Mouse (Mus musculus) neural tube, embryonic 15.5 days (tissue): ENCODE measurements around the gene Cand1. TPM values are rescaled to one million over a fixed set of nuclear protein-coding genes. Genes with fewer than 3 reads are reported as not detected.

ENCODE experiments used
- ATAC-seq: fragments of 200-750 bp; cut with Nextera tagmentation; 2 replicates; pipeline ENCODE4 v1.8.0; 2017; ENCODE audit warnings: mild to moderate bottlenecking, moderate TSS enrichment, moderate library complexity; ENCODE audit not compliant: low FRiP score
- H3K27ac ChIP-seq: fragments of 300-500 bp; sonication (generic); replicated peaks from 2 replicates; pipeline ENCODE4 v1.5.1; 2015; ENCODE audit warnings: mild to moderate bottlenecking, inconsistent platforms
- H3K27me3 ChIP-seq: fragments of 300-500 bp; sonication (generic); replicated peaks from 2 replicates; pipeline ENCODE4 v1.6.1; 2015; ENCODE audit warnings: inconsistent platforms
- H3K36me3 ChIP-seq: fragments of 300-500 bp; sonication (generic); 2 replicates; pipeline ENCODE4 v1.6.1; 2015; ENCODE audit warnings: inconsistent platforms
- H3K4me1 ChIP-seq: fragments of 300-500 bp; sonication (generic); 2 replicates; pipeline ENCODE4 v1.6.1; 2015; ENCODE audit warnings: inconsistent platforms
- H3K4me2 ChIP-seq: fragments of 300-500 bp; sonication (generic); 2 replicates; pipeline ENCODE4 v1.6.1; 2015; ENCODE audit warnings: inconsistent platforms, mild to moderate bottlenecking, moderate library complexity
- H3K4me3 ChIP-seq: fragments of 300-500 bp; sonication (generic); replicated peaks from 2 replicates; pipeline ENCODE4 v1.5.1; 2015; ENCODE audit warnings: mild to moderate bottlenecking, inconsistent platforms
- H3K9ac ChIP-seq: fragments of 300-500 bp; sonication (generic); replicated peaks from 2 replicates; pipeline ENCODE4 v1.6.1; 2015; ENCODE audit warnings: mild to moderate bottlenecking, inconsistent platforms
- H3K9me3 ChIP-seq: fragments of 300-500 bp; sonication (generic); replicated peaks from 2 replicates; pipeline ENCODE4 v1.6.1; 2016; ENCODE audit warnings: inconsistent platforms
- WGBS: fragments of 180-500 bp; shearing (Covaris S2); methylation state at CpG from one replicate; pipeline ENCODE4 v1.1.7; 2015; ENCODE audit warnings: mixed read lengths; 5-methylcytosine and 5-hydroxymethylcytosine counted together
- polyA plus RNA-seq: library from polyadenylated mRNA; unstranded; fragments of >200 nt; fragmentation: Nextera tagmentation; extraction: Ambion mirVana; gene quantifications from 2 replicates; pipeline ENCODE4 v1.2.1, GENCODE M21; 2015

Cand1 gene
- polyA plus RNA-seq, 1 experiment from 2014 or later, result 43.1 TPM

DNA sequence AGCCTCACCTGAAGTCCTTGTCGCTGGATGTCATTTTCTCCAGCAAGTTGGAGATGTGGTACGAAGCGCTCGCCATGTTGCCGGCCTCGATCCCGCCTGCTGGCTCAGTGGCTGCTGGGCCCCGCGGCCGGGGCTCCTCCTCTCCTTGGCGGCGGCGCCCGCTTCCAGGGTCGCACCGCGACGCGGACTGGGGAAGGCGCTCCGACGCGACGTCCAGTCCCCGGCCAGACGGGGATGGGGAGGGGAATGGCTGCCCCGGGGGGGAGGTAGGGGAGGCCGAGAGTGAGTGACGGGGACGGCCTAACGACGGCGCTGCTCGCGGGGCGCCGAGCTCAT, 254 bp downstream of the Cand1 start:
- Histone ChIP-seq H3K4me1 (peaks cover 21% of the 10 kb centered on the region), H3K4me3 (peak overlapping the region; percentile 89), H3K36me3 (peaks cover 4% of the 10 kb centered on the region; the same call in 1 of the 2 replicates), H3K9ac (peak overlapping the region; percentile 96), H3K9me3 (no peaks in the 10 kb centered on the region), H3K27me3 (no peaks in the 10 kb centered on the region), H3K4me2 (peak overlapping the region; percentile 71), H3K27ac (peak overlapping the region; percentile 95)
- ATAC-seq, result peak; percentile 66; the same call in 1 of the 2 replicates
- under 1% methylated on average over 37 of the region's 37 CpGs for WGBS

DNA sequence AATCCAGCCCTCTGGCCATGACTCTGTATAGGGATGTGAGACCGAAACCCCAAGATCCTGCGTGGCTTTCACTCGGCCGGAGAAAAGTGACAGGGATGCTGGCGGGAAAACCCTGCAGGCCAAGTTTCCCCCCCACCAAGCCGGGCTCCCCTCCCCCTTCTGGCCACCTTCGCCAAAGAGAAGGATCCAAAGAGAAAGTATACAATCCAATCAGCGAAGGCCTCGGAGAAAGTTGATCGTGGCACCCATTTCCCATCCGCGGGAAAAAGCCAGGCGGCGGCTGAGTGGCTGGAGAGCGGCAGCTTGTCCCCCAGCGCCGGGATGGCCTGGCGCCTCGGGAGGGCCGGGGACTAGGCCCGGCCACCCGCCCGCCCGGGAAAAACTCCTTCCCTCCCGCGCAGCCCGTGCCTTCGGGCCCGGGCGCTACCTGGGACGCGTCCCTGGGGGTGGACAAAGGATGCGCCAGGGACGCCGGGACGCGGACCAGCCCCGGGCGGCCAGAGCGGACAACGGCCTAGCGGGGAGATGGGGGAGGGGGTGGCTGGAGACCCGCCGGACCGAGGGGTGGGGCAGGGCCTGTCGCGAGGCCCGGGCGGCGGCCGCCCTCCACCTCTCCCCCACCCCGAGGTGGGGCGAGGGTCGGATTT, 747 bp downstream of the Cand1 start:
- Histone ChIP-seq H3K4me3 (peak overlapping the region; percentile 89), H3K27me3 (no peaks in the 10 kb centered on the region), H3K27ac (peak overlapping the region; percentile 95), H3K4me2 (peak overlapping the region; percentile 71), H3K9me3 (no peaks in the 10 kb centered on the region), H3K36me3 (peaks cover 4% of the 10 kb centered on the region; the same call in 1 of the 2 replicates), H3K9ac (peak overlapping the region; percentile 96), H3K4me1 (peaks cover 21% of the 10 kb centered on the region)
- under 1% methylated on average over 52 of the region's 54 CpGs for WGBS
- peak; percentile 19 for ATAC-seq

DNA sequence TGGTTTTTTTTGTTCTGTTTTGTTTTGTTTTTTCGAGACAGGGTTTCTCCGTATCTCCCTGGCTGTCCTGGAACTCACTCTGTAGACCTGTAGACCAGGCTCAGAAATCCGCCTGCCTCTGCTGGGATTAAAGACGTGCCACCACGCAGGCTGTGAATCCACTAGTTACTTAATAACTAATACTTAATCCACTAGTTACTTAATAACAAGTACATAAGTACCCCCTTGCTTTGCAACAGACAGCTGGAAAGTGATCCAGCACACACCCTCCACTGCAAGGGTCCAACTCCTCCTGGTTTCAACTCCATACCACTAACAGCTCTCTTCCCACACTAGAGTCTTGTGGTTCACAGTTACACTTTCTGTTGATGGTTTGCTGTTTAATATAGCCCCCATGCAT, 8.3 kb downstream of the Cand1 start:
- H3K4me3 ChIP-seq, result no peak overlapping the region
- WGBS, result 87% methylated on average over 5 of the region's 5 CpGs
- no peak overlapping the region for H3K4me2 ChIP-seq
- no peak overlapping the region for H3K27ac ChIP-seq
- no peaks in the 10 kb centered on the region for H3K27me3 ChIP-seq
- no peak for ATAC-seq
- H3K36me3 ChIP-seq, result peaks cover 4% of the 10 kb centered on the region; the same call in 1 of the 2 replicates
- no peaks in the 10 kb centered on the region for H3K9me3 ChIP-seq
- H3K9ac ChIP-seq, result no peak overlapping the region
- peaks cover 22% of the 10 kb centered on the region for H3K4me1 ChIP-seq

GRCm38 (mm10) chr10:119230703-119231102, 9.2 kb downstream of the Cand1 start:
- Histone ChIP-seq H3K4me1 (peaks cover 22% of the 10 kb centered on the region), H3K27ac (no peak overlapping the region), H3K36me3 (peaks cover 10% of the 10 kb centered on the region), H3K4me2 (no peak overlapping the region), H3K27me3 (no peaks in the 10 kb centered on the region), H3K9me3 (no peaks in the 10 kb centered on the region), H3K4me3 (no peak overlapping the region), H3K9ac (no peak overlapping the region)
- WGBS, result 74% methylated on average over 4 of the region's 4 CpGs
- ATAC-seq, result no peak

DNA sequence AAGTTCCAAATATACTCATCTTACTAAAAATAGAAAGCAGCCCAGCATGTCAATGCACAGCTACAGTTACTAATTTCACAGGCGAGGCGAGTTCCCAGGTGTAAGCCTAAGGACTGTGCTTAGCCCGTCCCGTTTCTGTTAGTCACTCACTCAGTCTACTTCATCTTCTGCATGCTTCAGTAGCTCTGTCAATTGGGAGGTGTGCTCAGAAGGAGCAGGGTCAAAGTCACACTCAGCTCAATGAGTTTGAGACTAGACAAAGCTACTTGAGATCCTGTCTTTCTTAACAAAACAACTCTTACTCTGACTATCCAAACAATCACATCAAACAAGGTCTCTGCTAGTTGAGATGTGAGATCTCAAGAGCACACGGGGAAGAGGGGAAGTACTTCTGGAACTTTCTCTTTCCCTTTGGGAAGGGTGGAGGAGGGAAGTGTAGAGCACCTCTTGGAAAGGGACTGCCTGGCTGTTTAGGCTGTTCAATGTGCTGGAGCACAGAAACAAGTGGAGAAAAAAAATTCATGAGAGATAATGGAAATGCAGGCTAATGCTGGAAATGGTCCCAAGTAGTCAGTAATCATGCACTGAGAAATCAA, 9.7 kb downstream of the Cand1 start:
- 74% methylated on average over 5 of the region's 5 CpGs for WGBS
- Histone ChIP-seq H3K4me3 (no peak overlapping the region), H3K4me1 (peaks cover 22% of the 10 kb centered on the region), H3K9me3 (no peaks in the 10 kb centered on the region), H3K9ac (no peak overlapping the region), H3K36me3 (peaks cover 14% of the 10 kb centered on the region), H3K4me2 (no peak overlapping the region), H3K27me3 (no peaks in the 10 kb centered on the region), H3K27ac (no peak overlapping the region)
- ATAC-seq, result no peak

GRCm38 (mm10) chr10:119223686-119224085, 16.2 kb downstream of the Cand1 start:
- Histone ChIP-seq H3K4me1 (peaks cover 11% of the 10 kb centered on the region; the same call in 1 of the 2 replicates), H3K27ac (no peak overlapping the region), H3K27me3 (no peaks in the 10 kb centered on the region), H3K4me2 (no peak overlapping the region), H3K4me3 (no peak overlapping the region), H3K9ac (no peak overlapping the region), H3K9me3 (no peaks in the 10 kb centered on the region), H3K36me3 (peaks cover 29% of the 10 kb centered on the region)
- ATAC-seq, result no peak
- WGBS, result 77% methylated on average over 4 of the region's 4 CpGs

- peaks cover 36% of the 10 kb centered on the region for H3K36me3 ChIP-seq
- H3K4me3 ChIP-seq, result no peak overlapping the region
- 66% methylated on average over 5 of the region's 5 CpGs for WGBS
- H3K4me1 ChIP-seq, result peaks cover 11% of the 10 kb centered on the region; the same call in 1 of the 2 replicates
- no peak overlapping the region for H3K4me2 ChIP-seq
- no peak overlapping the region for H3K9ac ChIP-seq
- ATAC-seq, result no peak
- no peak overlapping the region for H3K27ac ChIP-seq
- no peaks in the 10 kb centered on the region for H3K27me3 ChIP-seq
- no peaks in the 10 kb centered on the region for H3K9me3 ChIP-seq
Observed at GRCm38 (mm10) chr10:119221631-119222030, 18.2 kb downstream of the Cand1 start.

GRCm38 (mm10) chr10:119219415-119219814, 20.4 kb downstream of the Cand1 start:
- H3K9me3 ChIP-seq, result no peaks in the 10 kb centered on the region
- no peak for ATAC-seq
- 83% methylated on average over 11 of the region's 11 CpGs for WGBS

GRCm38 (mm10) chr10:119218274-119219080, 21.4 kb downstream of the Cand1 start:
- no peaks in the 10 kb centered on the region for H3K27me3 ChIP-seq
- no peaks in the 10 kb centered on the region for H3K9me3 ChIP-seq
- H3K9ac ChIP-seq, result no peak overlapping the region
- H3K4me2 ChIP-seq, result no peak overlapping the region
- H3K4me3 ChIP-seq, result no peak overlapping the region
- H3K27ac ChIP-seq, result no peak overlapping the region
- H3K36me3 ChIP-seq, result peaks cover 32% of the 10 kb centered on the region
- peaks cover 11% of the 10 kb centered on the region; the same call in 1 of the 2 replicates for H3K4me1 ChIP-seq
- ATAC-seq, result no peak
- WGBS, result 92% methylated on average over 15 of the region's 15 CpGs

More at GRCm38 (mm10) chr10:119219415-119219814, 20.4 kb downstream of the Cand1 start:
- Histone ChIP-seq H3K4me1 (peaks cover 11% of the 10 kb centered on the region; the same call in 1 of the 2 replicates), H3K9ac (no peak overlapping the region), H3K36me3 (peaks cover 34% of the 10 kb centered on the region), H3K4me3 (no peak overlapping the region), H3K27ac (no peak overlapping the region), H3K4me2 (no peak overlapping the region), H3K27me3 (no peaks in the 10 kb centered on the region)

- H3K9ac ChIP-seq, result no peak overlapping the region
- no peak overlapping the region for H3K4me3 ChIP-seq
- no peak overlapping the region for H3K27ac ChIP-seq
- no peaks in the 10 kb centered on the region for H3K27me3 ChIP-seq
- ATAC-seq, result no peak
- H3K4me1 ChIP-seq, result no peaks in the 10 kb centered on the region
- H3K36me3 ChIP-seq, result peaks cover 75% of the 10 kb centered on the region
- no peak overlapping the region for H3K4me2 ChIP-seq
- 85% methylated on average over 5 of the region's 5 CpGs for WGBS
- H3K9me3 ChIP-seq, result no peaks in the 10 kb centered on the region
Observed at GRCm38 (mm10) chr10:119212443-119212842, 27.4 kb downstream of the Cand1 start.

DNA sequence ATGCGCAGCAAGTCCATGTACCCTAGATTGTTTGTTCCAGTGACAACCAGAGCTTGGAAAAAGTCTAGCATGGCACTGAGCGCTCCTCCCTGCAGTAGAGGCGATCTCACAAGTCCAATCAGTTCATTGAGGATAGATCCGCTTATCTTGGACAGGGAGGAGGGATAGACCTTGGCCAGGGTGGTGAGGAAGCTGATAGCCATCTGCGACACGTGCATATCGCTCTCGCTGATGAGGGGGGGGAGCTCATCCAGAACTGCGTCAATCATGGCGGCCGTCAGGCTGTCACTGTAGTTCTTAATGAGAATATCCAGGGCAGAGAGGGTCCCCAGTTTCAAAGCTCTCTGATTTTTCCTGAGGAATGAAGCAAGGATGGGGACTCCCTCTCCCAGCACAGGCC, 28.6 kb downstream of the Cand1 start:
- H3K9ac ChIP-seq, result no peak overlapping the region

More for the DNA sequence above, 28.6 kb downstream of the Cand1 start:
- no peak overlapping the region for H3K27ac ChIP-seq
- H3K4me1 ChIP-seq, result no peaks in the 10 kb centered on the region
- H3K27me3 ChIP-seq, result no peaks in the 10 kb centered on the region
- no peaks in the 10 kb centered on the region for H3K9me3 ChIP-seq
- H3K4me3 ChIP-seq, result no peak overlapping the region
- no peak for ATAC-seq
- WGBS, result 91% methylated on average over 11 of the region's 11 CpGs
- no peak overlapping the region for H3K4me2 ChIP-seq
- H3K36me3 ChIP-seq, result peaks cover 75% of the 10 kb centered on the region
